Mouse (Mus musculus): ENCODE results near the gene 4921517D22Rik.
"Not testable (repeated sequence)": the region's sequence is repeated elsewhere in the genome, so short reads cannot be mapped to it uniquely, and the experiment has no call there.

Gene 4921517D22Rik

DNA sequence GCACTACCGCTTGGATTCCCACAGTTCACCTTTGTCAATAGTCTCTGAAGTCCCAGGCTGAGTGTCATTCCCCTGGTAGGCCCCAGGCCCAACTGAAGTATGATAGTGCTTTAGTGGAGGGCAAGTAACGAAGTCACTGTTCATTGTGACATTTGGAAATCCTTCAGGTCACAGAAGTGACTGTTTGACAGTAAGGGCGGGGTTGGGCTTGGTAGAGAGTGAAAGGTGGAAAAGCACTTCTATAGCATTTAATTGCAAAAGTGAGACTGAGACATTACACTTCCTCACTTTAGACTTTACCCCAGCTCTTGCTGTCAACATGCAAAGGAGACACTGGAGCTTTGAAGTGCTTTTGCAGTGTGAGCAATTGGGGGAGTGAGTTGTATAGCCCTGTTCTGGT is at the start of gene 4921517D22Rik:
4921517D22Rik (minus strand) TSS at position 101 of the 400 bp plus-strand sequence.
- in situ Hi-C loops (cut with MseI, MboI), result no loop called here

- in situ Hi-C loops (cut with MseI, MboI), result no loop called here
Observed at GRCm38 (mm10) chr13:59741697-59742096, 47.8 kb upstream of the 4921517D22Rik start.

- in situ Hi-C loops (cut with MseI, MboI), result no loop called here
Observed at GRCm38 (mm10) chr13:59741096-59741495, 47.2 kb upstream of the 4921517D22Rik start.

DNA sequence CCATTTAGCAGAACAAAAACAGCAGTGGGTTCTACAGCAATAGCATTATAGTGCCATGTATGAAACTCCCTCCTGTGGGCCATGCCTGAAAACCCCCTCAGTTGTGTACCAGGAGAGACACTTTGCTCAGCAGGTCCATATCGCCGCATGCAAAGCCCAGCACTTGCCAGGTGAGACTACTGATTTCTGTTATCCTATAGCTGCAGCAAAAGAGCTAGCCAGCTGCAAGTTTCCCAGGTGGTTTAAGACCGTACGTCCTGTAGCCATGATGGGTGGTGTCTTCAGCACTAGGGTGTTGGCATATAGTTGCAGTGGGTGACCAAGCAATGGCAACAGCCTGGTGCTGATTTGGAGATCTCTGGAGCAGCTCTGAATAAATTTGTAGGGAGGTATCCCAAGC is 45.5 kb upstream of the 4921517D22Rik start:
- in situ Hi-C loops (cut with MseI, MboI), result no loop called here

DNA sequence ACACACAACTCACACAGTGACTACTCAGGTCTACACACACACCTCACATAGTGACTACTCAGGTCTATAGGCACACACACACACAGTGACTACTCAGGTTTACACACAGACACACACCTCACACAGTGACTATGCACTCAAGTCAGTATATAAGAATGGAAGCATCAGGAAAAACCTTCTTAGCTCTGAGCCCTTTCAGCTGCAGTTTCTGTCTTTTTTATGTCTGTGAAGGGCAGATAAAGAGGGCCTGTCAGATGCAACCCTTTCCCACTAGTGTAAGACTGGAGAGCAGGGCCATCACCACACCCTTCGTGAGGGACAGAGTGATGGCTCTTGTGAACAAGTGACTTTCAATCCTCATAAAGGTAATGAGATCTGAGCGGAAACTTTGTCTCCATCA is 44.5 kb upstream of the 4921517D22Rik start:
- in situ Hi-C loops (cut with MseI, MboI), result no loop called here

GRCm38 (mm10) chr13:59735190-59735589 is 41.3 kb upstream of the 4921517D22Rik start:
- in situ Hi-C loops (cut with MseI, MboI), result no loop called here

DNA sequence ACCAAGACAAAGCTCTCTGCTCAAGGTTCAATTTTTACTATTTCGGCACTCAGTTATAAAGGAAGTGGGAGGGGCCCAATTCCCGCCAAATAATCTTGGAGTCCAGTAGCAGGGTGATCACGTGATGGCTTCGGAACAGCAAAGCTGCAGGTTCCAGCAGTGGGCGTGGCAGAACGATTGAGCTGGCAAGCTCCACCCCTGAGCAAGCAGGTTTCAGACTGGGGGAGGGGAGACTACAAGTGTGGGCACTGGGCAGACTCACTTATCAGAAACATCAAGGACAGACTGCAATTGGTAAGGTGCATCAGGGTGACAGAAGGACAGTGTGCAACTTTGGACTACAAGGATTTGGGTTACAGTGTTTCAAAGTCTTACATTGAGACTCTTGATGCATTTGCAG is 40.4 kb upstream of the 4921517D22Rik start:
- in situ Hi-C loops (cut with MseI, MboI), result not testable (repeated sequence)

DNA sequence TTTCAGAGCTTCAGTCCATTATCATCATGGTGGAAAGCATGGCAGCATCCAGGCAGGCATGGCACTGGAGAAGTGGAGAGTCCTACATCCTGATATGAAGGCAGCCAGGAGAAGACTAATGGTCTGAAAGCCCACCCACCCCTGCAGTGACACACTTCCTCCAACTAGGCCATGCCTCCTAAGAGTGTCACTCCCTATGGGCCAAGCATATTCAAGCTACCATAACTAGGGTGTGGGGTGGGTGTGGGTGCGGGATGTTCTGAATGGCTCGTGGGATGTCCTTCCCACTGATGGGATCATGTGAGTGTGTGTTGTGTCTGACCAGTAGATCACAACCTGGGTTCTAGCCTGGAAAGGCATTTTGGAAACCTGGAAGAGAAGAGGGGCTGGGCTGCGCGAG is 40.0 kb upstream of the 4921517D22Rik start:
- in situ Hi-C loops (cut with MseI, MboI), result no loop called here

- in situ Hi-C loops (cut with MseI, MboI), result no loop called here
Observed at GRCm38 (mm10) chr13:59731652-59732051, 37.7 kb upstream of the 4921517D22Rik start, which contains the start of gene Spata31d1d. Spata31d1d (minus strand) TSS chr13:59731752.

DNA sequence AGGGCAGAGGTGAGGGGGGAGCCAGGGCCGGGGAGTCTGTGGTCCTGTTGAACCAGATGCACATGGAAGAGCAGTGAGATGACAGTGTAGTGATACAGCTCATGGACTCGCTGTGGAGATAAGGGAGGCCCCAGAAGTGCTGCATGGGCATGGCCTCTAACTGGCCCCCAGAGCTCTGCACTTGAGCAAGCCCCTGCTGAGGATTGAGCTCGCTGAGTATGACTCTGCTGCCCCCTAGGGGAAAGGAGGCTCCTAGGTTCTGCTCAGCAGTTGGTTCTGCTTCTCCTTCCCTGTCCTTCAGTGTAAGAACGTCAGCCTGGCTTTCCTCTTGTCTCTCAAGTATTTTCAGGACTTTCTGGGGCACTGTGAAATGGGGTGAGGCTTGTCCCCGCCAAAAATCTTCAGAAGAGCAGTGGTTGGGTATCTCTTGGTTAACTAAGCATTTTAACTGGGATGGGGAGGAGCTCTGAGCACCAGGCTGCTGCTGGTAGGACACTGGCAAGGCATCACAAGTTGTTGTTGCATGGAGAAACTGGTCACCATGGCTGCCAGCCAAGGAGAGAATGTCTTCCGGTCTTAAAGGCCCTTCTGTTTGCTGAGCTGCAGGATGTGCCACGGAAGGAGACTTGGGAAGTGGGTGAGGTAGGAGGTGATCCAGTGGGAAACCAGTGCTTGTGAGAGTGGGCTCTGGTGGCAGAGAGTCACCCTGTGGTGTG is 34.6 kb upstream of the 4921517D22Rik start:
- in situ Hi-C loops (cut with MseI, MboI), result no loop called here

- in situ Hi-C loops (cut with MseI, MboI), result no loop called here
Observed at GRCm38 (mm10) chr13:59726139-59726867, 32.4 kb upstream of the 4921517D22Rik start.

DNA sequence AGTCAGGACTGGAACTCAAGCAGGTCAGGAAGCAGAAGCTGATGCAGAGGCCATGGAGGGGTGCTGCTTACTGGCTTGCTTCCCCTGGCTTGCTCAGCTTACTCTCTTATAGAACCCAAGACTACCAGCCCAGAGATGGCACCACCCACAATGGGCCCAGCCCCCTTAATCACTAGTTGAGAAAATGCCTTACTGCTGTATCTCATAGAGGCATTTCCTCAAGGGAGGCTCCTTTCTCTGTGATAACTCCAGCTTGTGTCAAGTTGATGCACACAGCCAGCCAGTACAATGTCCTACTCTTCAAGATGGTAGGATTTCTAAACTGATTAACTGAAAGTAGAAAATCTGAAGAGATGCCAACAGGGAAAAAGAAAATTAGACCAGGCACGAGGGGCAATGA is 28.2 kb upstream of the 4921517D22Rik start:
- in situ Hi-C loops (cut with MseI, MboI), result not testable (repeated sequence)

GRCm38 (mm10) chr13:59719475-59719874 is 25.6 kb upstream of the 4921517D22Rik start:
- in situ Hi-C loops (cut with MseI, MboI), result no loop called here

GRCm38 (mm10) chr13:59718857-59719440 is 25.0 kb upstream of the 4921517D22Rik start:
- in situ Hi-C loops (cut with MseI, MboI), result not testable (repeated sequence)

GRCm38 (mm10) chr13:59713710-59714109 is 19.8 kb upstream of the 4921517D22Rik start:
- in situ Hi-C loops (cut with MseI, MboI), result no loop called here

GRCm38 (mm10) chr13:59711984-59712383 is 18.1 kb upstream of the 4921517D22Rik start, which contains the start of gene Spata31d1b:
Spata31d1b (plus strand) TSS chr13:59712284.
- in situ Hi-C loops (cut with MseI, MboI), result not testable (repeated sequence)

DNA sequence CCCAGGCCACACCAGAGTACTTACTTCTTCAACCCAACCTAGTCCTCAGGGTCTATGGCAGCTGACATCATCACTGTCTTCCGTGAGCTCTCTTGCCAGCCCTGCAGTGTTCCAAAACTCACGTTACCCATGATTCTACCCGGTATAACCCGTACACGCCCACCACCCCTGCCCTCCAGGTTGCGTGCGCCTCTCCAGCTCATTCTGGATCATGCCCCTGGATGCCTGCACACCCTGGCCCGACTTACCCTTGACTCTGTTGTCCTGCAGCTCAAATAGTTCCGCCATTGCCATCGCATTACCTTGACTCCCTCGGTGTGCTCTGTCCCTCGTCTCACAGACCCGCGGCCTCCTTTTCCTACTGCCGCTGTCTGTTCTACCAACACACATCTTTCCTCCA is 16.3 kb upstream of the 4921517D22Rik start, which contains the start of gene Spata31d1a:
Spata31d1a (minus strand) TSS at position 101 of the 400 bp plus-strand sequence.
- in situ Hi-C loops (cut with MseI, MboI), result no loop called here

GRCm38 (mm10) chr13:59704562-59704961 is 10.7 kb upstream of the 4921517D22Rik start:
- in situ Hi-C loops (cut with MseI, MboI), result no loop called here

DNA sequence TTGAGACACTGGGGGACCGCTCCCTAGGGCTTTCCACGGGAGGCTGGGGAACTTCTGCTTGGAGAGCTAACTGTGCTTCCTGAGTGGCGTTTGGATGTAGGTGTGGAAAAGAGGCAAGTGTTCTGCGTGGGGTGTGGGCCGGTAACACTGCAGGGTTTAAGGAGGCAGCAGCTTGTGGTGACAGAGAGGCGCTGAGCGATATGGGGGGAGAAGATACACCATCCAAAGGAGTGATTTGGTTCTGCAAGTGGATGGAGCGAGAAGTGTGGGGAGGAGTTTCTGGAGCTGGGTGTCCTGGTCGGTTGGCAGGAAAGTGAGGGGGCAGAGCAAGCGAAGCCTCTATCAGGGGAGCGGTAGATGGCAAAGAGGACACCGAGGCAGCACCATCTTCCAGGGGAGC is 9.6 kb upstream of the 4921517D22Rik start:
- in situ Hi-C loops (cut with MseI, MboI), result no loop called here

DNA sequence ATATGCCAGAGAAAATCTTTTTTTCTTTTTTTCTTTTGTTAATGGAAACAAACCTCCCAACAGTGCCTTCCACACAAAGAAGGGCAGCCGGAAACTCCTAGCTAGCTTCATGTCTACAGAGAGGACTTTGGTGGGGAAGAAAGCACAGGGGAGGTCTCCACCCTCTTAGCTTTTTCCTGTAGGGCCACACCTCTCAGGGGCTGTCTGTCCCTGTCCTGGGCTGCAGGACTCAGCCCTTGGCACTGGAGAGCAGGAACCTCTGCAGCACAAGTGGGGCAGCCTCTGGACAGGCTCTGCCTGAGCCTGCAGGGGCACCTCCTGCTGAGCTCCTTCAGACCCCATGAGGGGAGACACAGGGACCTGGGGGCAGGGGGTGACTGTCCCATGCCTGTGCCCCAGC is 6.2 kb upstream of the 4921517D22Rik start:
- in situ Hi-C loops (cut with MseI, MboI), result not testable (repeated sequence)

GRCm38 (mm10) chr13:59699131-59699530 is 5.2 kb upstream of the 4921517D22Rik start:
- in situ Hi-C loops (cut with MseI, MboI), result no loop called here

DNA sequence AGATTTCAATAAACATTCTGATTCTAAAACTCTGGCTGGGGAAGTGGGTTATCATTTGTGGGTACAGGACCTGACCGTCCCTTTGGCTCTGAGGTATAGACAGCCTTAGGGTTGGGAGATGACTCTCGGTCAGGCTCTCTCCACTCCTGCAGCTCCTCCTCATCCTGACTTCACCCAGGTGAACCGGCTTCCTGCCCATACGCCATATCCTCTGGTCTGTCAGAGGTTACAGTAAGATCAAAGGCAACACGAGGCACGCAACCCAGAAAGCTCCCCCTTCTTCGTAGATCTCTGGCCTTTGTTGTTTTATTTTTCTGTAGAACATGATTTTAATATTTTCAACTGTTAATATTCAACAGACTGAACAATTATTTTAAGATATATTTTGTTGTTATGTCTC is 1.9 kb upstream of the 4921517D22Rik start:
- in situ Hi-C loops (cut with MseI, MboI), result no loop called here

Data from mouse trophoblast stem cell (cell line).